Mouse (Mus musculus) ES-E14 (cell line): ENCODE measurements around the gene Lhcgr.

ENCODE experiments used
- CHD2 ChIP-seq: IDR thresholded peaks from 2 replicates; pipeline ENCODE4 v1.6.1; 2014; ENCODE audit warnings: mild to moderate bottlenecking, low read depth, low read length, inconsistent platforms
- MAFK ChIP-seq: IDR thresholded peaks from 2 replicates; pipeline ENCODE4 v1.6.1; 2014; ENCODE audit warnings: mild to moderate bottlenecking, low read depth, low read length, inconsistent platforms; ENCODE audit not compliant: insufficient read depth
- ZNF384 ChIP-seq: IDR thresholded peaks from 2 replicates; pipeline ENCODE4 v1.6.1; 2012; ENCODE audit warnings: low read depth, low read length, inconsistent platforms

GRCm38 (mm10) chr17:88700901-88701300 lies 90.9 kb downstream of the Lhcgr start:
- TF ChIP-seq ZNF384 = no peak
- no peak for TF ChIP-seq MAFK
- TF ChIP-seq CHD2 = no peak
